Mouse (Mus musculus) ES-CJ7 (cell line): ENCODE measurements around the gene Gm19426.
"Not testable (repeated sequence)": the region's sequence is repeated elsewhere in the genome, so short reads cannot be mapped to it uniquely, and the experiment has no call there.

Experiments used
- DNase-seq: peaks from one replicate; pipeline ENCODE4 v3.0.0; 2011; ENCODE audit warnings: low read depth, low spot score

Gene Gm19426

DNA sequence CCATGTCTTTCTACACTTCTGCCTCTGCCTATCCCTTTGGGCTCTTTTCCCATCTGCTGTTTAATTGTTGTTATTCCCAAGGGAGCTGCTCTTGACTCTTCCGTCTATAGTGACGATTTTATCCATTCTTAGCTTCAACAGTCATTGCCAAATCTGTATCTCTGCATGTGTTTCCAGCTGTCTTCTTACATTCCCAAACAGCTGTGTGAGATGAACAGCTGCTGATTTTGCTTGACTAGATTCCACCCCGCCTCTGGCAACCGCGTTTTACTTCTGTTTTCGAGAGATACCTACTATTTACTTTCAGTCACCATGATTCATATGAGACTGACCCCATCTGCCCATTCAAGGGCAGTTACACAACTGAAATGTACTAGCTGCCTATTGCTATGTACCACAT is 6.7 kb upstream of the Gm19426 start:
- DNase-seq, result no peak

GRCm38 (mm10) chr2:84744126-84744525 is 671 bp upstream of the Gm19426 start:
- DNase-seq, result peak; percentile 94

DNA sequence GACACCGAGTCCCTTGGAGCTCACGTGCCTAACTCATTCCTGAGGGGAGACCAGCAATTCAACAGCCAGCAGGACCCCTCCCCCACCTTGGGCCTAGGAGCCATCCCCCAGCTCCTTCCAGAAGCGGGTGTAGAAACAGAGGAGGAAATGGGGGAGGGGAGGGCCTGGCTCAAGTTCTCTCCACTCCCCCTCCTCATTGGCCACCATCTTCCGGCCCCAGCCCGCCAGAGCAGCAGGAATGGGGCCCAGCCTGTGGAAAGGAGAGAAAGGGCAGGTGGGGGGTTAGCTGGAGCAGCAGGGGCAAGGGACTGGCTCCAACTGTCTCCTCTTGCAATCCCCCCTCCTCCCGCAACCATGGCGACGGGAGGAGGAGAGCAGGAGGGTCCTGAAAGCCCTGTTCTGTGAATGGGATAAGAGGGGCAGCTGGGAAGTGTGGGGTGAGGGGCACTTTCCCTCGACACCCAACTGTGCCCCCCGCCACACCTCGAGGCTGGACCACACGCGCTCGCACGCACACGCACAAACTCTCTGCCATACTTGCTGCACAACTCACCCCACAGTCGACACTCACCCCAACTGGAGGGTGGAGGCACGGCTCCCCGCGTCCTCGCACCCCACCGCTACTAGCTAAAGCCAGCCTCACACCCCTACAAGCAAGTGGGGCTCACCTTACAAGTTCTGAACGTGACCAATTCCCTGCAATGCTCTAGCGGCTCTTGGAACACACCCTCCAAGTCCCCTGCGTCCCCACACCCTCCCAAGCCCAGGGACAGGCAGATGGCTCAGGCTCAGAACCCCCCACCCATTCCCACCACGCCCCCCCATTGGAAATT is 788 bp downstream of the Gm19426 start:
- DNase-seq, result peak; percentile 99

DNA sequence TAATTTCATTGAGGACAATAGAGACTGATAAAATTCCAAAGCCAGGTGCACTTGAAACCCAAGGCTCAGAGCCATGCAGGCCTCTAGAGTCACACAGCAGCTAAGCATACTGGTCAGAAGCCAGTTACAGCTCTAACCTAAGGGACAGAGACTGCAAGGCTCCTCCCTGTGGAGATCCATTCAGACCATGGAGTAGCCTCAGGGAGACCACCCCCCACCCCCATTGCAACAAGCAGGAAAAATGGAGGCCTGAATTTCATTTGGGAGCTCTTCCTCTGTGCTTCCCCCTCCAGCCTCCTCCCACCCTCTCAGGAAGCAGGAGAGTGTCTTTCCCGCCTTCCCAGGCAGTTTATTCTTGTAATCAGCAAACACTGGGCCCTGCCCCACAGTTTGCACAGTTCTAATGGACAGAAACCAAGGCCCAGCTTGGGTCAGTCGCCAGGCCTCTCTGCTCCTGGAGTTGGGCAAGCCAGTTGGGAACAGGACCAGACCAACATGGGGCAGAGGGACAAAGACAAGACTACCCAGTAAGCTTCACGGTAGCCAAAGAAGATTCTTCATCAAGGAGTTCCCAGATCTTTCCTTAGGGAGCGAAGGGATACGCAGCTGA is 1.5 kb downstream of the Gm19426 start:
- peak; percentile 74 for DNase-seq

- DNase-seq, result peak; percentile 83
Observed at GRCm38 (mm10) chr2:84740608-84741333, 2.7 kb downstream of the Gm19426 start.

- peak; percentile 86 for DNase-seq
Observed at GRCm38 (mm10) chr2:84738271-84738911, 5.1 kb downstream of the Gm19426 start.

GRCm38 (mm10) chr2:84737451-84737925 is 6.0 kb downstream of the Gm19426 start:
- no peak for DNase-seq

GRCm38 (mm10) chr2:84736312-84737161 is 6.9 kb downstream of the Gm19426 start:
- no peak for DNase-seq

- no peak for DNase-seq
Observed at GRCm38 (mm10) chr2:84735346-84735920, 8.0 kb downstream of the Gm19426 start.

GRCm38 (mm10) chr2:84734919-84735318 is 8.5 kb downstream of the Gm19426 start:
- no peak for DNase-seq

- DNase-seq, result no peak
Observed at GRCm38 (mm10) chr2:84734351-84734864, 9.0 kb downstream of the Gm19426 start.

DNA sequence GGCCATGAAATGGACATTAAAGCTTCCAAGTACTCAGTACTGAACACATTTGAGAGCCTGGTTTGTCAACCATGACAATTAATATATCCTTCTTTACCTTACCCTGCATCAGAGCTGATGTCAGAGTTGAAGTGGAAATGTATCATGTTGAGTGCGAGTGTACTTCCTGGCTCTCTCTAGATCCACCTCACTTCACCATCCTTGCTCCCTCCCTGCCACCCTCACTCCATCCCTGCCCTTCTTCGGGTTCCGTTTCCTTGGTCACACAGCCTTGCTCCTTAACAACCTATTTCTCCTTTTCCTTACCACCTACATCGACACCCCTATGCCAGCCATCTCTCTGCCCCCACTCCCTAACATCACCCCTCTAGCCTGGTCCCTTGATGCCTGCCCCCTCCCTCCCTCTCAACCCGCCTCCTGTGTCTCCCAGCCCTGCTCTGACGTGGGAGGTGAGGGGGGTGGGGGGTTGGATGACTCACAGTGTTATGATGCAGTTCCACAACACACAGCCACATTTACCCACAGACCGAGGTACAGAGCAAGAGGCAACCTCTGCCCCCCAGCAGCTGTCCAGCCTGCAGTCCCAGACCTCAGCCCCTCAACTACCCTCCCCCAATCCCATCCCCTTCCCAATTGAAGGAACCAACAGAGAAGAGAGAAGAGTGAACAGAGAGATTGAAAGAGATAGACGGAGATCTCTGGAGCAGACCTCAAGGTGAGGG is 9.7 kb downstream of the Gm19426 start, which contains the start of gene Ypel4:
TSS of gene Ypel4 (plus strand) at position 480 of the 722 bp plus-strand sequence.
- no peak for DNase-seq

DNA sequence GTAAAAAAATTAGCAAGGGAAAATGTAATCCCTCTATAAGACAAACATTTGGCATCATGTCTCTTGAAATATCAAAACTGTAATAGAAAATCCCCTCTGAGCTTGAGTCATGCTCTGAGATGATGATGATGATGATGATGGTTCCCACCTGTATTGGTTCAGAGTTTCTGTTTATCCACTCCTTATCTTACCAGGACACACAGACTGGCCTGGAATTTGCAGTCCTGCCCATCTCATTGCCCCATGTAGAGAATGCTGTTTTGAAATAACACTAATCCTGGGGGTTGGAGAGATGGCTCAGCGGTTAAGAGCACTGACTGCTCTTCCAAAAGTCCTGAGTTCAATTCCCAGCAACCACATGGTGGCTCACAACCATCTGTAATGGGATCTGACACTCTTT is 11.1 kb downstream of the Gm19426 start:
- DNase-seq, result no peak

DNA sequence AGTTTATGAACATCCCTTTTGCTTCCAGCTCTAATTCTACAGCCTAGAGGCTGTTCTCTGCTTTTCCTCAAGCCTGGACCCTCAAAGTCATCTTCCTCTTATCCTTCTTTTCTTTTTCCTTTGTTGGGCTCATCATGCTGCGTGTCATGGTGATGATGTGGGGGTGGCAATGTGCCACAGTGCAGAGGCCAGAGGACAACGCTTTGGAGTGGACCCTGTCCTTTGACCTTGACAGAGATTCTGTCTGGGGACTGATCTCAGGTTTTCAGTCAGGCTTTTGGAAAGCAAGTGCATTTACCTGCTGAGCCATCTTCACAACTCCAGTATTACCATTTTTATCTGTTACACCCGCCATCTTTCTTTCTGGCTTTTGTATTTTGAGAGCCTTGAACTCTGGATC is 12.2 kb downstream of the Gm19426 start:
- no peak for DNase-seq

DNA sequence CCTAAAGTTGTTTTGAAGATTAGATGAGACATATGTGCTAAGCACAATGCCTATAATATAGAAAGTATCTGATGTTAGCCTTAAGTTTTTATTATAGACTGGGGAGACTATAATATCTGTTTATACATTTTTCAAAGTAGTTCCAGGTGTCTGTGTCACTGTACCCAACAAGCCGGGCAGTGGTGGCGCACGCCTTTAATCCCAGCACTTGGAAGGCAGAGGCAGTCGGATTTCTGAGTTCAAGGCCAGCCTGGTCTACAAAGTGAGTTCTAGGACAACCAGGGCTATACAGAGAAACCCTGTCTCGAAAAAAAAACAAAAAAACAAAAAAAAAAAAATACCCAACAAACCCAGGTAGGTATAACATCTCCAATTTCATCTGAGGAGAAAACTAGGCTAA is 15.3 kb downstream of the Gm19426 start:
- DNase-seq, result not testable (repeated sequence)

DNA sequence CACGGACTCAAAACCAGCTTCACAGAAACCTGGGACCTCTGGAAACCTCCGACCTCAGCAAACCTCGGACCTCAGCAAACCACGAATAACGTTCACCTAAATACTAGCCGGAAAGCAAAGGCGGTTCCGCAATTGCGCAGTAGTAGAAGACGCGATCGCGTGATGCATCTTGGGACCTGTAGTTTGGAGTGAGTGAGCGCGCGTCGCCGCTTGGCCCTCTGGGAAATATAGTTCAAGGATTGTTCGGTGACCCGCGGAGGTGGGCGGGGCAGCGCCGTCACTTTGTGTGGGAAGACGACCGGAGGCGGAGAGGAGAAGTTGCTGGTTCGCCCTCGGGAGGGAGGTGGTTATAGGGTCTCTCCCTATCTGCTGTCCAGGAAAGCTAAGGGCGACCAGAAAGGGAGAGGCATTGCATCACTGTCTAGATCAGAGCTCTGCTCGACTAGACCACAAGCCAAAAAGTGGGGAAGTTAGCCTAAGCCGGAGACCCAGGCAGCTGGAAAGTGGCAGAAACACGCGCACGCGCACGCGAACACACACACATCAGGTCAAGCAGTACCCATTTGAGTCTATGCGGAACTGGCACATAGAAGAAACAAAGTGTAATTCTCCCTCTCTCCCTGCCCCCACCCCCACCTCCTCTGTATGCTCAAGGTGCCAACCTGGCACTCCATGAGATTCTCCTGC is 16.1 kb downstream of the Gm19426 start, which contains the start of gene Clp1:
TSS of gene Clp1 (minus strand) at position 179 of the 687 bp plus-strand sequence.
- peak; percentile 99 for DNase-seq

GRCm38 (mm10) chr2:84726716-84727115 is 16.7 kb downstream of the Gm19426 start:
- DNase-seq, result no peak

DNA sequence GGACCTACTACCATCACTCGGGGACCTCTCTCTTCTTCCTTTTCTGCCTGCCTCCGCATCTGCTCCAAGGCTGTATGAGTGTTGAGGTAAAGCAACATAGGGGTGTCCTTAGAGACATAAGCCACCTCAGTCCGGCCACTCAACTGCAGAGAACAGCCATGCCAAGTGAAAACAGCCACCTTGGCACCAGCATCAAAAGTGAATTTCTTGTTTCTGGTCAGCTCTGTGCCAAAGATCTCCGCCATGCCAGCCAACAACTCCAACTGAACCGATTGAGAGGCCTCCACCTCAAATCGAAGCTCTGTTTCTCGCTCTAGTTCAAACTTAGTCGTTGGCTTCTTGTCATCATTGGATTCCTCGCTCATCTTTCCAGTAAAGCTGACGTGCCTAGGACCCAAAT is 17.7 kb downstream of the Gm19426 start:
- no peak for DNase-seq

- DNase-seq, result no peak
Observed at GRCm38 (mm10) chr2:84723856-84724255, 19.6 kb downstream of the Gm19426 start.
